Mouse (Mus musculus): ENCODE measurements at regions not wholly inside any gene's neighbourhood (a gene's known extent, or its start where the extent isn't known, plus 50 kb on each side); places are given as distances from the start of the nearest gene placed in this dataset.
"Not testable (repeated sequence)": the region's sequence is repeated elsewhere in the genome, so short reads cannot be mapped to it uniquely, and the experiment has no call there.

GRCm38 (mm10) chr6:37696074-37696473, 166.1 kb downstream of the Akr1d1 start:
- no peak for DNase-seq

- DNase-seq = no peak
Measured at GRCm38 (mm10) chr6:37703946-37704345, 166.7 kb upstream of the Trim24 start.

- peak; percentile 10 for DNase-seq
Measured at GRCm38 (mm10) chr6:37705733-37706145, 164.9 kb upstream of the Trim24 start.

GRCm38 (mm10) chr6:37707671-37708070, 162.9 kb upstream of the Trim24 start:
- not testable (repeated sequence) for DNase-seq

GRCm38 (mm10) chr6:37711766-37712165, 158.8 kb upstream of the Trim24 start:
- no peak for DNase-seq

- DNase-seq = peak; percentile 16
Measured at GRCm38 (mm10) chr6:37713411-37713810, 157.2 kb upstream of the Trim24 start.

GRCm38 (mm10) chr6:37714223-37714928, 156.2 kb upstream of the Trim24 start:
- DNase-seq = peak; percentile 12

- no peak for DNase-seq
Measured at GRCm38 (mm10) chr6:37721736-37722135, 148.9 kb upstream of the Trim24 start.

- peak; percentile 84 for DNase-seq
Measured at GRCm38 (mm10) chr6:37723337-37723736, 147.3 kb upstream of the Trim24 start.

- no peak for DNase-seq
Measured at GRCm38 (mm10) chr6:37724240-37724639, 146.4 kb upstream of the Trim24 start.

- DNase-seq = no peak
Measured at GRCm38 (mm10) chr6:37728621-37729020, 142.0 kb upstream of the Trim24 start.

GRCm38 (mm10) chr6:37729165-37729564, 141.4 kb upstream of the Trim24 start:
- no peak for DNase-seq

- DNase-seq = no peak
Measured at GRCm38 (mm10) chr6:37730500-37731239, 139.9 kb upstream of the Trim24 start.

GRCm38 (mm10) chr6:37732385-37732784, 138.2 kb upstream of the Trim24 start:
- peak; percentile 95 for DNase-seq

GRCm38 (mm10) chr6:37735288-37735961, 135.2 kb upstream of the Trim24 start:
- peak; percentile 52 for DNase-seq

GRCm38 (mm10) chr6:37735962-37736297, 134.7 kb upstream of the Trim24 start:
- no peak for DNase-seq

- peak; percentile 38 for DNase-seq
Measured at GRCm38 (mm10) chr6:37740982-37741889, 129.4 kb upstream of the Trim24 start.

GRCm38 (mm10) chr6:37741916-37742315, 128.7 kb upstream of the Trim24 start:
- DNase-seq = not testable (repeated sequence)

GRCm38 (mm10) chr6:37744679-37745078, 125.9 kb upstream of the Trim24 start:
- DNase-seq = peak; percentile 34

- no peak for DNase-seq
Measured at GRCm38 (mm10) chr6:37745393-37746100, 125.1 kb upstream of the Trim24 start.

- DNase-seq = not testable (repeated sequence)
Measured at GRCm38 (mm10) chr6:37747793-37748192, 122.8 kb upstream of the Trim24 start.
